Mouse (Mus musculus): Measurements from ENCODE around the gene Cbx8.

Cbx8 gene

GRCm38 (mm10) chr11:119079445-119079837, 38.7 kb upstream of the Cbx8 start:
- in situ Hi-C loops (cut with MseI, MboI) = no loop called here

GRCm38 (mm10) chr11:119078691-119079444, 38.1 kb upstream of the Cbx8 start:
- in situ Hi-C loops (cut with MseI, MboI) = no loop called here

- in situ Hi-C loops (cut with MseI, MboI) = no loop called here
Measured at GRCm38 (mm10) chr11:119077755-119078154, 37.0 kb upstream of the Cbx8 start.

GRCm38 (mm10) chr11:119075805-119076204, 35.0 kb upstream of the Cbx8 start:
- in situ Hi-C loops (cut with MseI, MboI) = no loop called here

GRCm38 (mm10) chr11:119073876-119074433, 33.2 kb upstream of the Cbx8 start:
- in situ Hi-C loops (cut with MseI, MboI) = no loop called here

GRCm38 (mm10) chr11:119072986-119073385, 32.2 kb upstream of the Cbx8 start:
- in situ Hi-C loops (cut with MseI, MboI) = no loop called here

- in situ Hi-C loops (cut with MseI, MboI) = no loop called here
Measured at GRCm38 (mm10) chr11:119072239-119072638, 31.5 kb upstream of the Cbx8 start.

- in situ Hi-C loops (cut with MseI, MboI) = no loop called here
Measured at GRCm38 (mm10) chr11:119066841-119067240, 26.1 kb upstream of the Cbx8 start.

GRCm38 (mm10) chr11:119059256-119059655, 18.5 kb upstream of the Cbx8 start:
- in situ Hi-C loops (cut with MseI, MboI) = no loop called here

GRCm38 (mm10) chr11:119058041-119058995, 17.5 kb upstream of the Cbx8 start:
- in situ Hi-C loops (cut with MseI, MboI) = no loop called here

GRCm38 (mm10) chr11:119057291-119057690, 16.5 kb upstream of the Cbx8 start:
- in situ Hi-C loops (cut with MseI, MboI) = no loop called here

GRCm38 (mm10) chr11:119056301-119057211, 15.8 kb upstream of the Cbx8 start:
- in situ Hi-C loops (cut with MseI, MboI) = no loop called here

- in situ Hi-C loops (cut with MseI, MboI) = no loop called here
Measured at GRCm38 (mm10) chr11:119055571-119056131, 14.9 kb upstream of the Cbx8 start.

GRCm38 (mm10) chr11:119054351-119055345, 13.9 kb upstream of the Cbx8 start:
- in situ Hi-C loops (cut with MseI, MboI) = no loop called here

- in situ Hi-C loops (cut with MseI, MboI) = no loop called here
Measured at GRCm38 (mm10) chr11:119053738-119054350, 13.1 kb upstream of the Cbx8 start.

- in situ Hi-C loops (cut with MseI, MboI) = no loop called here
Measured at GRCm38 (mm10) chr11:119053257-119053670, 12.5 kb upstream of the Cbx8 start.

GRCm38 (mm10) chr11:119052661-119053256, 12.0 kb upstream of the Cbx8 start:
- in situ Hi-C loops (cut with MseI, MboI) = no loop called here

GRCm38 (mm10) chr11:119051927-119052660, 11.3 kb upstream of the Cbx8 start:
- in situ Hi-C loops (cut with MseI, MboI) = no loop called here
